In genomic region chr1:36909965-36910364, GRCm38 (mm10) we compare ENCODE assay signal across 5 mouse cellular contexts. TPM values are rescaled to one million over a fixed set of nuclear protein-coding genes. Genes with fewer than 3 reads are reported as not detected.
DNase-seq lines count a peak whose midpoint lies in the region; ATAC-seq and TF ChIP-seq lines count a peak whose summit lies in the region.
"Not testable (repeated sequence)": the region's sequence is repeated elsewhere in the genome, so short reads cannot be mapped to it uniquely, and the experiment has no call there.

No protein-coding gene starts in this region.

- not testable (repeated sequence) for H3K9me3 ChIP-seq in E14TG2a.4 (ENCODE audit: low read length); ES-E14 (ENCODE audit: control insufficient read depth, insufficient read depth, low read depth, low read length); liver, embryonic 13.5 days (replicated peaks)

- peaks cover 27% of the 10 kb centered on the region for H3K79me2 ChIP-seq in liver, adult 2 months (ENCODE audit: control insufficient read depth, insufficient read depth, low read length)

- WGBS in liver, adult 2 months: 79% methylated on average over 7 of the region's 7 CpGs
- 79% methylated on average over 7 of the region's 7 CpGs for WGBS in liver, embryonic 13.5 days (ENCODE audit: insufficient replicate concordance)

- H3K4me1 ChIP-seq in E14TG2a.4 (replicated peaks; ENCODE audit: low read depth, low read length): peaks cover 71% of the 10 kb centered on the region
- H3K4me1 ChIP-seq in ES-E14 (ENCODE audit: control insufficient read depth in 2 of 2, insufficient read depth in 2 of 2, low read length in 2 of 2, poor library complexity in 1 of 2): peaks cover 10 to 16% of the 10 kb centered on the region in 2 experiments
- not testable (repeated sequence) for H3K4me1 ChIP-seq in liver, adult 2 months (ENCODE audit: control insufficient read depth, insufficient read depth, low read length)
- H3K4me1 ChIP-seq in liver, embryonic 13.5 days (replicated peaks): peaks cover 79% of the 10 kb centered on the region

- DNase-seq in ES-E14 (ENCODE audit: low read depth, low spot score); liver, embryonic 13.5 days: not testable (repeated sequence)
- DNase-seq in liver, adult 2 months (ENCODE audit: extremely low read depth, low read depth, low spot score): peak; percentile 33
- DNase-seq in lung, postnatal 36 days: peak; percentile 32

- H3K4me3 ChIP-seq in E14TG2a.4 (replicated peaks; ENCODE audit: low read length): 0 out of 2 replicates have a peak overlapping the region, but pooled peaks have one; percentile 3
- not testable (repeated sequence) for H3K4me3 ChIP-seq in ES-E14 (ENCODE audit: insufficient read depth in 1 of 2, low read depth in 1 of 2, low read length in 2 of 2, poor library complexity in 1 of 2, severe bottlenecking in 1 of 2); liver, adult 2 months (ENCODE audit: insufficient read depth, low read depth, low read length); liver, embryonic 13.5 days (replicated peaks)

- not testable (repeated sequence) for H3K4me2 ChIP-seq in liver, embryonic 13.5 days

- in situ Hi-C loops in ES-E14 (cut with MboI; ENCODE audit: low sequenced_read_pairs in 2 of 2, unreplicated experiment in 2 of 2): not testable (repeated sequence)

- H3K27ac ChIP-seq in ES-E14 (ENCODE audit: insufficient read depth, low read depth, low read length, poor library complexity, severe bottlenecking); liver, adult 2 months (replicated peaks; ENCODE audit: insufficient read depth, low read depth, low read length): not testable (repeated sequence)
- peak overlapping the region; percentile 23 for H3K27ac ChIP-seq in liver, embryonic 13.5 days

- not testable (repeated sequence) for ATAC-seq in liver, embryonic 13.5 days (ENCODE audit: low read depth)

- H3K9ac ChIP-seq in ES-E14 (ENCODE audit: insufficient read depth, low read depth, low read length, poor library complexity, severe bottlenecking): peak overlapping the region; percentile 36; the same call in 1 of the 2 replicates
- H3K9ac ChIP-seq in liver, adult 2 months (ENCODE audit: low read depth, low read length); liver, embryonic 13.5 days: not testable (repeated sequence)

- TF ChIP-seq CTCF in E14TG2a.4 (conservative IDR thresholded peaks at IDR 0.05; ENCODE audit: low read length); liver, adult 2 months (IDR thresholded peaks at IDR 0.05; ENCODE audit: low read depth, low read length): not testable (repeated sequence)

- not testable (repeated sequence) for H3K27me3 ChIP-seq in E14TG2a.4 (ENCODE audit: insufficient read depth, low read length); liver, adult 2 months (ENCODE audit: control insufficient read depth, insufficient read depth, low read length); liver, embryonic 13.5 days

- TF ChIP-seq POLR2A in liver, adult 2 months (IDR thresholded peaks at IDR 0.05; ENCODE audit: extremely low read depth, insufficient read depth, low read length): not testable (repeated sequence)

- H3K36me3 ChIP-seq in E14TG2a.4 (ENCODE audit: insufficient read depth, low read length): peaks cover 22% of the 10 kb centered on the region
- not testable (repeated sequence) for H3K36me3 ChIP-seq in ES-E14 (ENCODE audit: control insufficient read depth, insufficient read depth, low read length, poor library complexity, severe bottlenecking); liver, adult 2 months (ENCODE audit: control insufficient read depth, insufficient read depth, low read length); liver, embryonic 13.5 days

RNA-seq across cellular contexts. Expression of gene Tmem131, which starts 33.5 kb away (rescaled TPM):
- 73.1 and 98.4 TPM in 2 replicates for total RNA-seq in ES-E14 (2012; rRNA removed)
- total RNA-seq in liver, adult 2 months (2014; rRNA removed): 10.2 and 12.2 TPM in 2 replicates
- 6.1 and 6.3 TPM in 2 replicates for polyA plus RNA-seq in liver, adult 2 months (2012; rRNA removed)
- 6.5 and 8.7 TPM in 2 replicates for polyA plus RNA-seq in liver, embryonic 13.5 days (2015; fragmentation: Nextera tagmentation; extraction: Ambion mirVana)
